Mouse (Mus musculus) neural tube, embryonic 15.5 days (tissue): ENCODE measurements around the gene Mtmr11. TPM values are rescaled to one million over a fixed set of nuclear protein-coding genes. Genes with fewer than 3 reads are reported as not detected.

Experiments used
- ATAC-seq: fragments of 200-750 bp; cut with Nextera tagmentation; 2 replicates; pipeline ENCODE4 v1.8.0; 2017; ENCODE audit warnings: mild to moderate bottlenecking, moderate TSS enrichment, moderate library complexity; ENCODE audit not compliant: low FRiP score
- H3K27ac ChIP-seq: fragments of 300-500 bp; sonication (generic); replicated peaks from 2 replicates; pipeline ENCODE4 v1.5.1; 2015; ENCODE audit warnings: mild to moderate bottlenecking, inconsistent platforms
- H3K27me3 ChIP-seq: fragments of 300-500 bp; sonication (generic); replicated peaks from 2 replicates; pipeline ENCODE4 v1.6.1; 2015; ENCODE audit warnings: inconsistent platforms
- H3K36me3 ChIP-seq: fragments of 300-500 bp; sonication (generic); 2 replicates; pipeline ENCODE4 v1.6.1; 2015; ENCODE audit warnings: inconsistent platforms
- H3K4me1 ChIP-seq: fragments of 300-500 bp; sonication (generic); 2 replicates; pipeline ENCODE4 v1.6.1; 2015; ENCODE audit warnings: inconsistent platforms
- H3K4me2 ChIP-seq: fragments of 300-500 bp; sonication (generic); 2 replicates; pipeline ENCODE4 v1.6.1; 2015; ENCODE audit warnings: inconsistent platforms, mild to moderate bottlenecking, moderate library complexity
- H3K4me3 ChIP-seq: fragments of 300-500 bp; sonication (generic); replicated peaks from 2 replicates; pipeline ENCODE4 v1.5.1; 2015; ENCODE audit warnings: mild to moderate bottlenecking, inconsistent platforms
- H3K9ac ChIP-seq: fragments of 300-500 bp; sonication (generic); replicated peaks from 2 replicates; pipeline ENCODE4 v1.6.1; 2015; ENCODE audit warnings: mild to moderate bottlenecking, inconsistent platforms
- H3K9me3 ChIP-seq: fragments of 300-500 bp; sonication (generic); replicated peaks from 2 replicates; pipeline ENCODE4 v1.6.1; 2016; ENCODE audit warnings: inconsistent platforms
- WGBS: fragments of 180-500 bp; shearing (Covaris S2); methylation state at CpG from one replicate; pipeline ENCODE4 v1.1.7; 2015; ENCODE audit warnings: mixed read lengths; 5-methylcytosine and 5-hydroxymethylcytosine counted together
- polyA plus RNA-seq: library from polyadenylated mRNA; unstranded; fragments of >200 nt; fragmentation: Nextera tagmentation; extraction: Ambion mirVana; gene quantifications from 2 replicates; pipeline ENCODE4 v1.2.1, GENCODE M21; 2015

The Mtmr11 gene
- polyA plus RNA-seq, 1 experiment from 2014 or later: 12.6 TPM

- ATAC-seq: no peak
- H3K36me3 ChIP-seq: peaks cover 51% of the 10 kb centered on the region
Measured at GRCm38 (mm10) chr3:96155501-96155900, 6.3 kb upstream of the Mtmr11 start.

GRCm38 (mm10) chr3:96159820-96160219 lies 2.0 kb upstream of the Mtmr11 start:
- no peak overlapping the region for H3K4me3 ChIP-seq
- peaks cover 12% of the 10 kb centered on the region for H3K36me3 ChIP-seq
- 0 out of 2 replicates have a peak overlapping the region, but pooled peaks have one; percentile 97 for H3K4me2 ChIP-seq
- H3K9me3 ChIP-seq: no peaks in the 10 kb centered on the region
- WGBS: 77% methylated on average over 4 of the region's 4 CpGs
- H3K27me3 ChIP-seq: no peaks in the 10 kb centered on the region
- no peak overlapping the region for H3K9ac ChIP-seq
- H3K27ac ChIP-seq: peak overlapping the region; percentile 78; the same call in 1 of the 2 replicates
- no peak for ATAC-seq
- peaks cover 32% of the 10 kb centered on the region for H3K4me1 ChIP-seq

More at GRCm38 (mm10) chr3:96155501-96155900, 6.3 kb upstream of the Mtmr11 start:
- 86% methylated on average over 8 of the region's 8 CpGs for WGBS
- Histone ChIP-seq H3K27ac (no peak overlapping the region), H3K4me1 (peaks cover 5% of the 10 kb centered on the region), H3K9me3 (no peaks in the 10 kb centered on the region), H3K4me2 (no peak overlapping the region), H3K9ac (no peak overlapping the region), H3K4me3 (no peak overlapping the region), H3K27me3 (no peaks in the 10 kb centered on the region)

DNA sequence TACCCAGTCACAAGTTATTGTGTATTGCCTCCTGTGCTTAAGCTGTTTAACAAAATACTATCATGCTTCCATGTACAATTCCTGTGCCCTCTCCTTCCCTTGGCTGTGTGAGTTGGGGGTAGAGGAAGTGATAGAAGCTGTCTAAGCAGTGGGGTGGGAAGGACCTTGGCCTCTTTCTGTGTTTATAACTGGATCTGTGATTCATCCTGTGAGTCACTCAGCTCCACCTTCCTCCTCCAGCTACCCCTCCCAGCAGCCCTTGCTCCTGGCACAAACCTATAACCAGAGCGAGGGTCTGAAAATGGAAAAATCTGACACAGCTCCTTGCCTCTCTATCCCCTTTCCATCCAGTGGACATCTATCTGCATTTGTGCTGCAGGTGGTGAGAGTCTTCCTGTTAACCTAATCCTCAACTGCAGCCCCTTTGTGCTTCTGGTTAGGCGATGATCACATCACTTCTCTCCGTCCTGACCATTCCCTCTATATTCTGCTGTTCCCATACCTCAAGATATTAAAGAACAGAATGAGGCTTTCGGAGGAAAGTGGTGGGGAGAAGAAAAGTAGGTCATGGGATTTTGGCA lies 1.5 kb upstream of the Mtmr11 start:
- H3K9ac ChIP-seq: no peak overlapping the region
- H3K9me3 ChIP-seq: no peaks in the 10 kb centered on the region
- 0 out of 2 replicates have a peak overlapping the region, but pooled peaks have one; percentile 49 for H3K4me3 ChIP-seq
- WGBS: 57% methylated on average over 4 of the region's 4 CpGs
- peak overlapping the region; percentile 78 for H3K27ac ChIP-seq
- peaks cover 7% of the 10 kb centered on the region; the same call in 1 of the 2 replicates for H3K36me3 ChIP-seq
- H3K4me1 ChIP-seq: peaks cover 32% of the 10 kb centered on the region
- peak overlapping the region; percentile 97 for H3K4me2 ChIP-seq
- no peak for ATAC-seq
- H3K27me3 ChIP-seq: no peaks in the 10 kb centered on the region

- H3K9ac ChIP-seq: peak overlapping the region; percentile 61
Measured at GRCm38 (mm10) chr3:96160803-96161516, 844 bp upstream of the Mtmr11 start.

DNA sequence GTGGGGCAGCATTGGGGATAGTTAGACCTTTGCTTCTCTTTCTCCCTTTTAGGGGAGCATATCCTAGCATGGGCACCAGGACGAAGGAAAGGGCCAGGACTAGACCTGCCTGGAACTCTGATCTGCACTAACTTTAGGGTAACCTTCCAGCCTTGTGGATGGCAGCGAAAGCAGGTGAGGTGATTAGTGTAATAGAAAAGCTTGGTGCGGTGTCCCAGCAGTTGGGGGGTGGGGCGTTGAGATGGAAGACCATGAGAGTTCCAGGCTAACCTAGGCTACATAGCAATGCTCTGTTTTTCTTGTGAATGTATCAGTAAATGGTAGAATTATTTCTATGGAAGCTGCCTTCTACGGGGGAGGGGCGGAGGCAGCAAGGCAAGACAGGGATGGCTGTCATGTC lies 1.2 kb downstream of the Mtmr11 start:
- no peaks in the 10 kb centered on the region for H3K27me3 ChIP-seq
- H3K27ac ChIP-seq: no peak overlapping the region
- peaks cover 32% of the 10 kb centered on the region for H3K4me1 ChIP-seq
- H3K9ac ChIP-seq: no peak overlapping the region
- ATAC-seq: no peak
- 89% methylated on average over 6 of the region's 6 CpGs for WGBS
- no peaks in the 10 kb centered on the region for H3K9me3 ChIP-seq
- H3K4me2 ChIP-seq: peak overlapping the region; percentile 97
- H3K36me3 ChIP-seq: no peaks in the 10 kb centered on the region
- H3K4me3 ChIP-seq: peak overlapping the region; percentile 49

More at GRCm38 (mm10) chr3:96160803-96161516, 844 bp upstream of the Mtmr11 start:
- ATAC-seq: peak; percentile 85
- no peaks in the 10 kb centered on the region for H3K27me3 ChIP-seq
- H3K4me3 ChIP-seq: peak overlapping the region; percentile 49
- peaks cover under 1% of the 10 kb centered on the region; the same call in 1 of the 2 replicates for H3K36me3 ChIP-seq
- H3K4me2 ChIP-seq: peak overlapping the region; percentile 97
- 2% methylated on average over 12 of the region's 12 CpGs for WGBS
- peak overlapping the region; percentile 78 for H3K27ac ChIP-seq
- peaks cover 32% of the 10 kb centered on the region for H3K4me1 ChIP-seq
- H3K9me3 ChIP-seq: no peaks in the 10 kb centered on the region

DNA sequence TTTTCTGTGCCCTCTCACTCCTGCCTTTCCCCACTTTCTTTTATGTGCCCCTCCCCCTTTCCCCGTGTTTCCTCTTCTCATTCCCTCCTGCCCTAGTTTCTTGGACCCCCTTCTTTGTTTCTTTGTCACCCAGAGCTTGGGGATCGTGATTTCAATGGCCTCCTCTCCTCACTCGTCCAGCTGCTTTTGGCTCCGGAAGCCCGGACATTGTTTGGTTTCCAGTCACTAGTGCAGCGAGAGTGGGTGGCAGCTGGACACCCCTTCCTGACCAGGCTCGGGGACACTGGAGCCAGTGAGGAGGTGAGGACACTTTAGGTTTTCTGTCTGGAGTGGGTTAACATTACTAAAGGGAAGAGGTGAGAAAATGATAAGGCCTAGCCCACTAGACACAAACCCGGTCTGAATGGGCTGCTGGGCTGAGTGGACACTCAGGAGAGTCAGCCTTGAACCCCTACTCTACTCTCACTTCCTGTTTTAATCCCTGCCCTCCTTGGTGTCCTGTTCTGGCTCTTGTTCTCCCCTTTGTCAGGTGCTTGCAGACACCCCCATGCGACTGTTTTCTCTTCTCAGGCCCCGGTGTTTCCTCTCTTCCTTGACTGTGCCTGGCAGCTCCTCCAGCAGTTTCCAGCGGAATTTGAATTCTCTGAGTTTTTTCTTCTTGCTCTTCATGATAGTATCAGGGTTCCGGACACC lies 6.8 kb downstream of the Mtmr11 start:
- no peak overlapping the region for H3K27ac ChIP-seq
- peaks cover 26% of the 10 kb centered on the region for H3K4me1 ChIP-seq
- no peaks in the 10 kb centered on the region for H3K27me3 ChIP-seq
- H3K9ac ChIP-seq: no peak overlapping the region
- H3K9me3 ChIP-seq: no peaks in the 10 kb centered on the region
- H3K4me3 ChIP-seq: no peak overlapping the region
- no peaks in the 10 kb centered on the region for H3K36me3 ChIP-seq
- WGBS: 70% methylated on average over 12 of the region's 12 CpGs
- ATAC-seq: no peak
- H3K4me2 ChIP-seq: no peak overlapping the region

DNA sequence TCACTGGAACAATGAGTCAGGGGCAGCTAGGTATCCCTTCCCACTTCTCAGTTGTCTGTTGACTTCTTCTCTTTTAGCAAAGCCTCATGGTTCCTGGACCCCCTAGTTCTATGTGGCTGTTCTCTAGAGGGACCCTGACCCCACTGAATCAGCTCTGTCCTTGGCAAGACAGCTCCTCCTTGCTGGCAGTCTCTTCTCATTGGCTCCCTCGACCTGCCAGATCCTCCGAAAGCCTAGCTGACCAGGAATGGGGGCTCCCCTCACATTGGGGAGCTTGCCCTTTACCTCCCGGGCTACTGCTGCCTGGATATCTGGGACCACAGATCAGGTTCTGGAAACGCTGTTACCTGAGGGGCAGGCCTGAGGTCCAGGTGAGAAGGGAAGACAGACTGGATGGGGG lies 8.5 kb downstream of the Mtmr11 start:
- Histone ChIP-seq H3K27ac (no peak overlapping the region), H3K4me3 (no peak overlapping the region), H3K9ac (peak overlapping the region; percentile 18; the same call in 1 of the 2 replicates), H3K36me3 (peaks cover 14% of the 10 kb centered on the region), H3K9me3 (no peaks in the 10 kb centered on the region), H3K4me1 (peaks cover 37% of the 10 kb centered on the region), H3K4me2 (no peak overlapping the region), H3K27me3 (no peaks in the 10 kb centered on the region)
- no peak for ATAC-seq
- WGBS: 88% methylated on average over 4 of the region's 4 CpGs

GRCm38 (mm10) chr3:96170976-96171545 lies 9.3 kb downstream of the Mtmr11 start:
- ATAC-seq: no peak
- peak overlapping the region; percentile 87; the same call in 1 of the 2 replicates for H3K9ac ChIP-seq
- peaks cover 42% of the 10 kb centered on the region for H3K4me1 ChIP-seq
- 75% methylated on average over 10 of the region's 10 CpGs for WGBS
- no peaks in the 10 kb centered on the region for H3K27me3 ChIP-seq
- H3K27ac ChIP-seq: peak overlapping the region; percentile 98
- peak overlapping the region; percentile 85 for H3K4me3 ChIP-seq
- peak overlapping the region; percentile 98 for H3K4me2 ChIP-seq
- H3K36me3 ChIP-seq: peaks cover 20% of the 10 kb centered on the region
- H3K9me3 ChIP-seq: no peaks in the 10 kb centered on the region

DNA sequence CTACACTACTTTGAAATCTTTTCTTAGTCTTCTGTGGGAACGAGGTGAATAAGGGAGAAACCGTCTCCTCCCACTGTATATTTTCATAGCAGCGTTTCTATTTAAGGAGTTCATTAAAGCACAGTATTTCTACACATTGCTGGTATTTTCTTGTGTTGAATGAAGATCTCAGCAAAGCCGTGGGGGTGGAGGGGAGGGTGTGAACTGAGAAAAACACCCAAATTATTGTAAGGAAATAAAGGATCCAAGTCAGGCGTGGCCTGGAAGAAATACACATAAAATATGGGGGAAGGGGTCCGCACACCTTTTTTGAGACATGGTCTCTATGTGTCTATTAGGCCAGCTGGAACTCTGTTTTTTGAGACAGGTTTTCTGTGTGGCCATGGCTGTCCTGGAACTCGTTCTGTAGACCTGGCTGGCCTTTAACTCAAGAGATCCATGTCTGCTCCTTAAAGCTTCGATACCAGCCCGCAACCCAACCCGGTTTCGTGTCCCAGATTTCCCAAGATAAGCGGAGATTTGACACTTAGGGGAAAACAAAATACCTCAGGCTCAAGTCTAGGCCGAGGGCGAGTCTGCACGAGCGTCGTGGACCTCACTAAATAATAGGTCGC lies 9.9 kb downstream of the Mtmr11 start:
- Histone ChIP-seq H3K4me3 (peak overlapping the region; percentile 85), H3K36me3 (peaks cover 27% of the 10 kb centered on the region), H3K4me2 (peak overlapping the region; percentile 98), H3K27ac (peak overlapping the region; percentile 98), H3K4me1 (peaks cover 45% of the 10 kb centered on the region), H3K9me3 (no peaks in the 10 kb centered on the region), H3K9ac (peak overlapping the region; percentile 87), H3K27me3 (no peaks in the 10 kb centered on the region)
- 21% methylated on average over 18 of the region's 18 CpGs for WGBS
- peak; percentile 29 for ATAC-seq

DNA sequence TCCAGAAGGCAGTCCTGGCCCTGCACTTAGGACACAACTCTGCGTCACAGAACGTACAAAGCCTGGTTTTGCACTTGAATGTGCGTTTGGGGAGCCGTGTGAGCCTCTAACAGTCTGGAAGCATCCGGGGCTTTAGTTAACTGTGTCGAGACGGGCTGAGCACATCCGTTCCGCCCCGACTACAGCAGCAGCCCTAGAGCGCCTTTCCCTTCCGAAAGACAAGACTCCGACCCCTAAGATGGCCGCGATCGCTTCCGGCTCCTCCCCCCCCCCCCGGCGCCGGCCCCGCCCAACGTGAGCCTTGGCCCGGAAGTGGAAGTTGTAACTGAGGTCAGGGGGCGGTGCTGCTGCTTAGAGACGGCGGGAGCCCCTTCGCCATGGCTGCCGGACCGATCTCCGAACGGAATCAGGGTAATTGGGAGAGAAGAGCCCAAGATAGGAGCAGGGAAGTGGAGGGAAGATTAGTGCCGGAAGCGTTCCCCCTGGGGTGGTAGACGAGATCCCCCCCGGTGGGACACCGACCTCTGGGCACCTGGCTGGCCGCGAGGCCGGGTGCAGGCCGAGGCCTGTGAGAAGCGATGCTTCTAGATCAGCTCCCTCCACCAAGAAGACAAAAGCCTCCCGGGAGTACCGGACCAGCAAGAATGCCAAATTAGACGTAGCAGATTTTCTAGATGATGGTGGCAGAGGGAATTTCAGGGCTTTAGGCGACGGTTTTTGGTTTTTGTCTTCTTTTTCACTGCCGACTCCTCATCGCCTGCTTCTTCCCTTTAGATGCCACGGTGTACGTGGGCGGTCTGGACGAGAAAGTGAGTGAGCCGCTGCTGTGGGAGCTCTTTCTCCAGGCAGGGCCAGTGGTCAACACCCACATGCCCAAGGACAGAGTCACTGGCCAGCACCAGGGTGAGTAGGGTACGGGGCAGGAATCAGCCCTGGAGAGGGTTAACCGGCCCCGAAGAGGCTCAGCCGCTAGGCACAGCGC lies 10.7 kb downstream of the Mtmr11 start, which contains the start of gene Sf3b4:
Sf3b4 (plus strand) TSS at position 136 of the 982 bp plus-strand sequence.
- ATAC-seq: peak; percentile 95
- under 1% methylated on average over 53 of the region's 58 CpGs for WGBS

More for the DNA sequence above, 10.7 kb downstream of the Mtmr11 start, which contains the start of gene Sf3b4:
- Histone ChIP-seq H3K4me3 (peak within 1 kb of the TSS; percentile 85), H3K27ac (peak within 1 kb of the TSS; percentile 98), H3K4me1 (peaks cover 45% of the 10 kb centered on the region), H3K36me3 (peaks cover 31% of the 10 kb centered on the region), H3K9me3 (no peaks in the 10 kb centered on the region), H3K9ac (peak within 1 kb of the TSS; percentile 87), H3K27me3 (no peaks in the 10 kb centered on the region), H3K4me2 (peak within 1 kb of the TSS; percentile 98)
